Mouse (Mus musculus) left cerebral cortex, adult 9 months (tissue): Measurements from ENCODE around the gene Ccl4.

Experiments used
- DNase-seq, 2 experiments: peaks; one replicate each; pipeline ENCODE4 v3.0.0; 2022; ENCODE audit warnings: low spot score in 2 of 2

The Ccl4 gene

GRCm38 (mm10) chr11:83675665-83676064 lies 13.3 kb downstream of the Ccl4 start:
- no peak for DNase-seq

- DNase-seq: no peak
These were observed 27.5 kb downstream of the Ccl4 start for GRCm38 (mm10) chr11:83689918-83690317.

- DNase-seq: no peak
These were observed 29.6 kb downstream of the Ccl4 start for GRCm38 (mm10) chr11:83692008-83692407.

GRCm38 (mm10) chr11:83703705-83704104 lies 41.3 kb downstream of the Ccl4 start, which contains the start of gene Wfdc17:
Gene Wfdc17 (plus strand): TSS chr11:83703991.
- no peak for DNase-seq

GRCm38 (mm10) chr11:83708715-83709114 lies 46.3 kb downstream of the Ccl4 start, which contains the start of gene Wfdc18:
Gene Wfdc18 (plus strand): TSS chr11:83709015.
- DNase-seq: no peak

GRCm38 (mm10) chr11:83709683-83710082 lies 47.3 kb downstream of the Ccl4 start:
- DNase-seq: peak in 1 of 2 experiments; percentile 21

GRCm38 (mm10) chr11:83712671-83713070 lies 50.3 kb downstream of the Ccl4 start:
- no peak for DNase-seq

GRCm38 (mm10) chr11:83713925-83714324 lies 51.5 kb downstream of the Ccl4 start:
- DNase-seq: no peak
